Mouse (Mus musculus) forebrain, postnatal 0 days (tissue): Measurements from ENCODE around the gene Gpc2. TPM values are rescaled to one million over a fixed set of nuclear protein-coding genes. Genes with fewer than 3 reads are reported as not detected.

ENCODE experiments used
- ATAC-seq: fragments of 200-750 bp; cut with Nextera tagmentation; 2 replicates; pipeline ENCODE4 v1.8.0; 2017; ENCODE audit warnings: mild to moderate bottlenecking, moderate library complexity
- DNase-seq: peaks from one replicate; pipeline ENCODE4 v3.0.0-alpha.2; 2015
- H3K27ac ChIP-seq: fragments of 300-500 bp; sonication (generic); 2 replicates; pipeline ENCODE4 v1.5.1; 2014; ENCODE audit warnings: low read depth, mild to moderate bottlenecking, antibody characterized with exemption, low read length, moderate library complexity, mixed read lengths
- H3K27me3 ChIP-seq: fragments of 300-500 bp; sonication (generic); 2 replicates; pipeline ENCODE4 v1.6.1; 2014; ENCODE audit warnings: mild to moderate bottlenecking, low read length, mixed read lengths; ENCODE audit not compliant: insufficient read depth
- H3K36me3 ChIP-seq: fragments of 300-500 bp; sonication (generic); 2 replicates; pipeline ENCODE4 v1.6.1; 2014; ENCODE audit warnings: mild to moderate bottlenecking, moderate library complexity; ENCODE audit not compliant: insufficient read depth
- H3K4me1 ChIP-seq: fragments of 300-500 bp; sonication (generic); 2 replicates; pipeline ENCODE4 v1.6.1; 2014; ENCODE audit warnings: antibody characterized with exemption; ENCODE audit not compliant: insufficient read depth
- H3K4me2 ChIP-seq: fragments of 300-500 bp; sonication (generic); 2 replicates; pipeline ENCODE4 v1.6.1; 2014; ENCODE audit warnings: low read depth, mild to moderate bottlenecking, moderate library complexity
- H3K4me3 ChIP-seq: fragments of 300-500 bp; sonication (generic); 2 replicates; pipeline ENCODE4 v1.5.1; 2014; ENCODE audit warnings: low read depth, low read length, mixed read lengths
- H3K9ac ChIP-seq: fragments of 300-500 bp; sonication (generic); 2 replicates; pipeline ENCODE4 v1.6.1; 2014; ENCODE audit warnings: mild to moderate bottlenecking
- H3K9me3 ChIP-seq: fragments of 300-500 bp; sonication (generic); 2 replicates; pipeline ENCODE4 v1.6.1; 2016; ENCODE audit warnings: low read length
- CTCF ChIP-seq: sonication (generic); IDR thresholded peaks from 2 replicates; pipeline ENCODE4 v1.5.1; 2016; ENCODE audit warnings: antibody characterized with exemption, control low read depth, low read depth
- WGBS: fragments of 180-500 bp; shearing (Covaris S2); extraction: QIAGEN DNeasy Blood & Tissue Kit; methylation state at CpG from one replicate; pipeline ENCODE4 v1.1.7; 2014; 5-methylcytosine and 5-hydroxymethylcytosine counted together
- polyA plus RNA-seq: library from polyadenylated mRNA; unstranded; fragments of >200 nt; fragmentation: Nextera tagmentation; extraction: Ambion mirVana; gene quantifications from 2 replicates; pipeline ENCODE4 v1.2.1, GENCODE M21; 2015
- total RNA-seq: library from RNA; depleted of rRNA; stranded (reverse); fragments of >200 nt; gene quantifications from 2 replicates; pipeline ENCODE4 v1.2.3, GENCODE M21; 2014

Gene Gpc2
- total and polyA plus RNA-seq, 2 experiments from 2014 or later = 62.0 to 170 TPM

GRCm38 (mm10) chr5:138271232-138271631 lies 8.6 kb downstream of the Gpc2 start:
- Histone ChIP-seq H3K4me3 (no peak overlapping the region), H3K4me2 (no peak overlapping the region), H3K9me3 (no peaks in the 10 kb centered on the region), H3K27ac (no peak overlapping the region), H3K36me3 (peaks cover 4% of the 10 kb centered on the region; the same call in 1 of the 2 replicates), H3K9ac (no peak overlapping the region), H3K4me1 (0 out of 2 replicates have a peak, but pooled peaks cover 9% of the 10 kb centered on the region), H3K27me3 (no peaks in the 10 kb centered on the region)
- TF ChIP-seq CTCF = no peak
- 54% methylated on average over 3 of the region's 3 CpGs for WGBS
- DNase-seq (no peak), ATAC-seq (no peak)

DNA sequence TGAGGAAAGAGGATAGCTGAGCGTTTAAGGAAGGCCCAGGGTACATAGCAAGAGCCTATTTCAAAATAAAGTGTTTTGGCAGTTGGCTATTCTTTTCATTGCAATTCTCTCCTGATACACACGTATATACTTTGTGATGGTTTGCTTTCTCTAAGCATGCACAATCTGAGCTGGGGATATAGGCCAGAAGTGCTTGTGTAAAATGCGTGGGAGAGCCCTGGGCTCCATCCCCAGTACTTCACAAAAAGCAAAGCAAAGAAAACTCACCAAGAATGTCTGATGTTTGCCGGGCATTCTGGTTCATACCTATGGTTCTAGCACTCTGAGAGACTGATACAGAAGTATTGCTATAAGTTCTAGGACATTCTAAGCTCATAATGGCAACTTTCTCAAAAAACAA lies 10.8 kb downstream of the Gpc2 start:
- Histone ChIP-seq H3K27me3 (no peaks in the 10 kb centered on the region), H3K4me2 (no peak overlapping the region), H3K36me3 (no peaks in the 10 kb centered on the region), H3K9me3 (no peaks in the 10 kb centered on the region), H3K4me1 (peaks cover 6% of the 10 kb centered on the region; the same call in 1 of the 2 replicates), H3K9ac (no peak overlapping the region), H3K4me3 (no peak overlapping the region), H3K27ac (no peak overlapping the region)
- 84% methylated on average over 4 of the region's 4 CpGs for WGBS
- DNase-seq (no peak), ATAC-seq (no peak)
- no peak for TF ChIP-seq CTCF

- 88% methylated on average over 3 of the region's 3 CpGs for WGBS
- no peaks in the 10 kb centered on the region for H3K9me3 ChIP-seq
These were observed 12.7 kb downstream of the Gpc2 start for GRCm38 (mm10) chr5:138267114-138267513.

GRCm38 (mm10) chr5:138265712-138266111 lies 14.1 kb downstream of the Gpc2 start:
- Histone ChIP-seq H3K4me1 (peaks cover 14% of the 10 kb centered on the region), H3K4me2 (no peak overlapping the region), H3K4me3 (no peak overlapping the region), H3K36me3 (peaks cover 16% of the 10 kb centered on the region), H3K27ac (no peak overlapping the region), H3K9ac (no peak overlapping the region), H3K9me3 (no peaks in the 10 kb centered on the region), H3K27me3 (no peaks in the 10 kb centered on the region)
- TF ChIP-seq CTCF = no peak
- DNase-seq = no peak
- WGBS = 95% methylated on average over 4 of the region's 4 CpGs
- ATAC-seq = no peak

More at GRCm38 (mm10) chr5:138267114-138267513, 12.7 kb downstream of the Gpc2 start:
- Histone ChIP-seq H3K36me3 (peaks cover 2% of the 10 kb centered on the region), H3K9ac (no peak overlapping the region), H3K4me3 (no peak overlapping the region), H3K4me2 (no peak overlapping the region), H3K27ac (no peak overlapping the region), H3K27me3 (no peaks in the 10 kb centered on the region), H3K4me1 (peaks cover 14% of the 10 kb centered on the region)
- DNase-seq = no peak
- ATAC-seq = no peak
- no peak for TF ChIP-seq CTCF

GRCm38 (mm10) chr5:138264207-138264578 lies 15.6 kb downstream of the Gpc2 start:
- DNase-seq (no peak), ATAC-seq (no peak; the same call in 1 of the 2 replicates)
- H3K27ac ChIP-seq = peak overlapping the region; percentile 78
- H3K9me3 ChIP-seq = no peaks in the 10 kb centered on the region
- H3K9ac ChIP-seq = peak overlapping the region; percentile 78
- no peaks in the 10 kb centered on the region for H3K27me3 ChIP-seq
- peak overlapping the region; percentile 71 for H3K4me3 ChIP-seq
- H3K4me2 ChIP-seq = peak overlapping the region; percentile 91
- H3K36me3 ChIP-seq = peaks cover 31% of the 10 kb centered on the region
- WGBS = 12% methylated on average over 6 of the region's 6 CpGs
- no peak for TF ChIP-seq CTCF
- peaks cover 14% of the 10 kb centered on the region for H3K4me1 ChIP-seq

- Histone ChIP-seq H3K27ac (peak within 1 kb of the TSS; percentile 78), H3K4me1 (peaks cover 14% of the 10 kb centered on the region), H3K4me3 (peak within 1 kb of the TSS; percentile 71), H3K9ac (peak within 1 kb of the TSS; percentile 78), H3K36me3 (peaks cover 38% of the 10 kb centered on the region), H3K27me3 (no peaks in the 10 kb centered on the region), H3K9me3 (no peaks in the 10 kb centered on the region), H3K4me2 (peak within 1 kb of the TSS; percentile 91)
- WGBS = 3% methylated on average over 65 of the region's 71 CpGs
- ATAC-seq (peak; percentile 97), DNase-seq (peak; percentile 93)
- no peak; the same call in 1 of the 2 replicates for TF ChIP-seq CTCF
These were observed 16.3 kb downstream of the Gpc2 start, which contains the start of gene BC037034 for GRCm38 (mm10) chr5:138263260-138264206. Gene BC037034 (minus strand): TSS chr5:138264033.
